Mouse (Mus musculus): ENCODE measurements around the gene Rtbdn. TPM values are rescaled to one million over a fixed set of nuclear protein-coding genes. Genes with fewer than 3 reads are reported as not detected.
A peak's percentile ranks its signal among the peaks of the same experiment; 100 is the strongest.

Rtbdn gene
- polyA plus RNA-seq, 1 experiment from 2014 or later = 0.25 TPM

DNA sequence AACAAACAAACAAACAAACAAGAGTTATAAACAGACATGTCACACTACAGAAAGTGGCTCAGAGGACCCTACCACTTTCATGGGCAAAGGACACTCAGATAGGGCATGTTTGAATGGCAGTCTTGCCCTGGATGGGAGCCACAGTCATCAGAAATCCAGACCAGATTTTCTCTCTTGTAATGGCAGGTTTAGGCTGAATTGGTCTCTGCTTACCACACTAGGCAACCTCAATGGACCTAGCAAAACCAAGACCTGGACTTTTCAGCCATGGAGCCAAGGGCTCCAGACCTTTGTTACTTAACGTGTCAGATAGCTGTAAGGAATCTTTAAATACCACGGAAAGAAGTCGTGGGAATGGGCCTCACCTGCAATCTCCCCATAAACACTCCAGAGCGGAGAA is 3.1 kb upstream of the Rtbdn start:
- 23% methylated on average over 4 of the region's 4 CpGs for WGBS
- DNase-seq (ENCODE audit: low spot score) (no peak), ATAC-seq (ENCODE audit: insufficient read depth, low FRiP score, low TSS enrichment) (no peak)
- no peak overlapping the region for H3K9ac ChIP-seq (ENCODE audit: low read length)
- H3K9me3 ChIP-seq (ENCODE audit: control insufficient read depth, low read length) = no peaks in the 10 kb centered on the region
- H3K27me3 ChIP-seq (ENCODE audit: control insufficient read depth, insufficient read depth, low read length) = peaks cover 45% of the 10 kb centered on the region
- H3K4me3 ChIP-seq (ENCODE audit: low read depth, low read length) = no peak overlapping the region
- no peaks in the 10 kb centered on the region for H3K36me3 ChIP-seq (ENCODE audit: control insufficient read depth, insufficient read depth, low read length)
- no peak overlapping the region for H3K27ac ChIP-seq (ENCODE audit: low read depth, low read length)
- no peak overlapping the region for H3K4me2 ChIP-seq (ENCODE audit: low read depth)
- peaks cover 8% of the 10 kb centered on the region; the same call in 1 of the 2 replicates for H3K4me1 ChIP-seq (ENCODE audit: control insufficient read depth, insufficient read depth, low read length)

DNA sequence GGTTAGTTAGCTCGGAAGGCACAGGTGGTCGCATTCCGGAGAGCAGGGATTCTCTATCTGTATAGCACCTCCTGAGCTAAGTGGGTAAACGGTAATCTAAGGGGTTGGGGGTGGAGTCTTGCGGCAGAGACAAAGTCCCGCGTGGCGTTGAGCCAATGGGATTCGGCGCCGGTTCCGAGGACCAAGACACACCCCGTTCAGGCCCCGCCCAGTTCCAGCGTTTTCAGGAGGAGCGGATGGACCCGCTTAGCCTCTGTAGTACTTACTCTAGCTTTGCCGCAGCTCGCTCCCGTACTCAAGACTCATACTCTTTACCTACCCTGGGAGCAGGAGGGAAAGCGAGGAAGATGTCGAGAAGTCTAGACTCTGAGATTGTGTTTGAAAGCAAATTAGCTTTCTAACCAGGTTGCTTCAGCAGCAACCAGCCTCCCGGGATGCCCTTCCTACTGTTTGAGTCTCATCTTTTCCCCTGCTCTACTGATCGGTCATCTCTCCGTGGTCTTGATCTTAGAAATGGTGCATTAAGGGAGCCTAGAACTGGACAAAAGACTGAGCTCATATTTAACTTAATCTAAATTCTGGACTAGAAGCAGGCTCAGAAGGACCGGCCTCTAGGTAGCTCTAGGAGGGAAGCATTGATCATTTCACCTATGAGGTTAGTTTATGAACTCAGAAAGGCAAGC is 2.2 kb upstream of the Rtbdn start:
- WGBS = 4% methylated on average over 26 of the region's 26 CpGs
- ATAC-seq (ENCODE audit: insufficient read depth, low FRiP score, low TSS enrichment) = peak; percentile 35; the same call in 1 of the 2 replicates

DNA sequence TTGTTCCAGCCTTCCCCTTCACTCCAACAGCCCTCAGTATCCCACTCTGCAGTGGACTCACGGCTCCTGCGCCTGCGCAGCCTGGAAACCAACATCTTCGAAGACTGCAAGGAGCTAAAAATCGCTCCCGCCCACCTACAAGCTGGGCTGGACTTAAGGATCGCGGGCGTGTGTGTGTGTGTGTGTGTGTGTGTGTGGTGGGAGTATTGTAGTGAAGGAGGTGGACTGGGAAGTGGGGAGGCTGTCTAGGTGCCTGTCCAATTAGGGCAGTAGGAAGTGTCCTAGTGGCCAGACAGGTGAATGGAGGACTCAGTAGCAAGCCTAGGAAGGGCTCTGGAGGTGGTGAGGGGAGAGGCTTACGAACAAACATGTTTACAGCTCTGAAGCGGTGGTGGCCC is 1.6 kb upstream of the Rtbdn start:
- DNase-seq (ENCODE audit: low spot score) (no peak), ATAC-seq (ENCODE audit: insufficient read depth, low FRiP score, low TSS enrichment) (peak; percentile 46)
- H3K9ac ChIP-seq (ENCODE audit: low read length) = no peak overlapping the region
- H3K4me1 ChIP-seq (ENCODE audit: control insufficient read depth, insufficient read depth, low read length) = peaks cover 8% of the 10 kb centered on the region; the same call in 1 of the 2 replicates
- H3K36me3 ChIP-seq (ENCODE audit: control insufficient read depth, insufficient read depth, low read length) = no peaks in the 10 kb centered on the region
- no peak overlapping the region for H3K27ac ChIP-seq (ENCODE audit: low read depth, low read length)
- WGBS = 3% methylated on average over 11 of the region's 11 CpGs
- H3K4me2 ChIP-seq (ENCODE audit: low read depth) = peak overlapping the region; percentile 93
- H3K4me3 ChIP-seq (ENCODE audit: low read depth, low read length) = peak overlapping the region; percentile 56
- H3K9me3 ChIP-seq (ENCODE audit: control insufficient read depth, low read length) = no peaks in the 10 kb centered on the region
- H3K27me3 ChIP-seq (ENCODE audit: control insufficient read depth, insufficient read depth, low read length) = peaks cover 55% of the 10 kb centered on the region

More for the DNA sequence above, 2.2 kb upstream of the Rtbdn start:
- peaks cover 49% of the 10 kb centered on the region for H3K27me3 ChIP-seq (ENCODE audit: control insufficient read depth, insufficient read depth, low read length)
- no peaks in the 10 kb centered on the region for H3K36me3 ChIP-seq (ENCODE audit: control insufficient read depth, insufficient read depth, low read length)
- H3K27ac ChIP-seq (ENCODE audit: low read depth, low read length) = no peak overlapping the region
- DNase-seq (ENCODE audit: low spot score) = peak; percentile 71
- H3K4me1 ChIP-seq (ENCODE audit: control insufficient read depth, insufficient read depth, low read length) = peaks cover 8% of the 10 kb centered on the region; the same call in 1 of the 2 replicates
- no peak overlapping the region for H3K9ac ChIP-seq (ENCODE audit: low read length)
- peak overlapping the region; percentile 30 for H3K4me2 ChIP-seq (ENCODE audit: low read depth)
- H3K4me3 ChIP-seq (ENCODE audit: low read depth, low read length) = peak overlapping the region; percentile 15; the same call in 1 of the 2 replicates
- H3K9me3 ChIP-seq (ENCODE audit: control insufficient read depth, low read length) = no peaks in the 10 kb centered on the region

GRCm38 (mm10) chr8:84945633-84946527 is 911 bp upstream of the Rtbdn start:
- peak; percentile 56 for ATAC-seq (ENCODE audit: insufficient read depth, low FRiP score, low TSS enrichment)
- peak overlapping the region; percentile 57 for H3K9ac ChIP-seq (ENCODE audit: low read length)
- peak overlapping the region; percentile 56 for H3K4me3 ChIP-seq (ENCODE audit: low read depth, low read length)
- H3K9me3 ChIP-seq (ENCODE audit: control insufficient read depth, low read length) = no peaks in the 10 kb centered on the region
- DNase-seq (ENCODE audit: low spot score) = peak; percentile 80
- no peak overlapping the region for H3K27ac ChIP-seq (ENCODE audit: low read depth, low read length)
- H3K36me3 ChIP-seq (ENCODE audit: control insufficient read depth, insufficient read depth, low read length) = no peaks in the 10 kb centered on the region
- WGBS = 1% methylated on average over 38 of the region's 67 CpGs
- peak overlapping the region; percentile 93 for H3K4me2 ChIP-seq (ENCODE audit: low read depth)
- peaks cover 60% of the 10 kb centered on the region for H3K27me3 ChIP-seq (ENCODE audit: control insufficient read depth, insufficient read depth, low read length)
- peaks cover 8% of the 10 kb centered on the region; the same call in 1 of the 2 replicates for H3K4me1 ChIP-seq (ENCODE audit: control insufficient read depth, insufficient read depth, low read length)

DNA sequence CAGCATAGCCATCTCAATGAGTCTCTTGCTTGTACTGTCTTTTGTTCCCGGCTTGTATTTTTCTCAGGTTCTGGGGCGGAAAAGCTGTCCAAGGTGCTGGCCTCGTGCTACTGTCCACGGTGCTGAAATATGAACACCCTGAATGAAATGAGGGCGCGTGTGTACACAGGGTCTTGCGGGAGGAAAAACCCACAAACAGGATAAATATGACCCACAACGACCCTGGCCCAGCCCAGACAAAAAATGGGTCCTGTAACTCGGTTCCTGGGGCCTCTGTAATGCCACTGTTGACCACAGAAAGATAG is 402 bp downstream of the Rtbdn start:
- 16% methylated on average over 9 of the region's 9 CpGs for WGBS
- no peaks in the 10 kb centered on the region for H3K9me3 ChIP-seq (ENCODE audit: control insufficient read depth, low read length)
- no peak overlapping the region for H3K4me2 ChIP-seq (ENCODE audit: low read depth)
- peaks cover 8% of the 10 kb centered on the region; the same call in 1 of the 2 replicates for H3K4me1 ChIP-seq (ENCODE audit: control insufficient read depth, insufficient read depth, low read length)
- ATAC-seq (ENCODE audit: insufficient read depth, low FRiP score, low TSS enrichment) (no peak; the same call in 1 of the 2 replicates), DNase-seq (ENCODE audit: low spot score) (peak; percentile 63)
- H3K27ac ChIP-seq (ENCODE audit: low read depth, low read length) = no peak overlapping the region
- peaks cover 67% of the 10 kb centered on the region for H3K27me3 ChIP-seq (ENCODE audit: control insufficient read depth, insufficient read depth, low read length)
- no peak overlapping the region for H3K4me3 ChIP-seq (ENCODE audit: low read depth, low read length)
- no peak overlapping the region for H3K9ac ChIP-seq (ENCODE audit: low read length)
- H3K36me3 ChIP-seq (ENCODE audit: control insufficient read depth, insufficient read depth, low read length) = no peaks in the 10 kb centered on the region

DNA sequence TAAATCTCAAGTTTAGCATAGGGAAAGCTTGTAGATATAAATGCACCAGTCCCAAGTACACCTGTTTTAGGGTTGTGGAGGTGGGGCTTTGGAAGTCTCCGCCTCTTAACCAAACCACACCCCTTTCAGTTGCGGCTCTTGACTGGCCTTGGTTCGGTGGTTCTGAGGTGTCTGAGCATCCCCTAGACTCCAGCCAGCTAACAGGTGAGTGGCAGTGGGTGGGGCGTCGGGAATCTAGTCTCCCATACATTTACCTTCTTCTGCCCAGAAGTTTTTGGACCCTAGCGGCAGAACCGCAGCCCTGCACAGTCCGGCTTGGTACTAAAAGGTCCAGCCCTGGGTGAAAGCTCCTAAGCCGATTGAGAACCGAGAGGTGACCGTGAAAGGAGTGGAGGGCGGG is 3.0 kb downstream of the Rtbdn start:
- H3K4me2 ChIP-seq (ENCODE audit: low read depth) = no peak overlapping the region
- peaks cover 51% of the 10 kb centered on the region for H3K27me3 ChIP-seq (ENCODE audit: control insufficient read depth, insufficient read depth, low read length)
- no peak overlapping the region for H3K4me3 ChIP-seq (ENCODE audit: low read depth, low read length)
- DNase-seq (ENCODE audit: low spot score) (no peak), ATAC-seq (ENCODE audit: insufficient read depth, low FRiP score, low TSS enrichment) (no peak)
- H3K36me3 ChIP-seq (ENCODE audit: control insufficient read depth, insufficient read depth, low read length) = no peaks in the 10 kb centered on the region
- no peak overlapping the region for H3K9ac ChIP-seq (ENCODE audit: low read length)
- H3K9me3 ChIP-seq (ENCODE audit: control insufficient read depth, low read length) = no peaks in the 10 kb centered on the region
- 20% methylated on average over 12 of the region's 12 CpGs for WGBS
- H3K4me1 ChIP-seq (ENCODE audit: control insufficient read depth, insufficient read depth, low read length) = peaks cover 6% of the 10 kb centered on the region; the same call in 1 of the 2 replicates
- H3K27ac ChIP-seq (ENCODE audit: low read depth, low read length) = no peak overlapping the region

GRCm38 (mm10) chr8:84952612-84953255 is 5.9 kb downstream of the Rtbdn start:
- Histone ChIP-seq H3K4me2 (ENCODE audit: low read depth) (no peak overlapping the region), H3K9me3 (ENCODE audit: control insufficient read depth, low read length) (no peaks in the 10 kb centered on the region), H3K9ac (ENCODE audit: low read length) (no peak overlapping the region), H3K27ac (ENCODE audit: low read depth, low read length) (no peak overlapping the region), H3K36me3 (ENCODE audit: control insufficient read depth, insufficient read depth, low read length) (no peaks in the 10 kb centered on the region), H3K4me3 (ENCODE audit: low read depth, low read length) (no peak overlapping the region), H3K4me1 (ENCODE audit: control insufficient read depth, insufficient read depth, low read length) (no peaks in the 10 kb centered on the region), H3K27me3 (ENCODE audit: control insufficient read depth, insufficient read depth, low read length) (peaks cover 25% of the 10 kb centered on the region)
- no peak for ATAC-seq (ENCODE audit: insufficient read depth, low FRiP score, low TSS enrichment)
- 8% methylated on average over 18 of the region's 18 CpGs for WGBS
- DNase-seq (ENCODE audit: low spot score) = no peak

- H3K27ac ChIP-seq (ENCODE audit: low read depth, low read length) = no peak overlapping the region
- H3K4me3 ChIP-seq (ENCODE audit: low read depth, low read length) = no peak overlapping the region
- no peaks in the 10 kb centered on the region for H3K9me3 ChIP-seq (ENCODE audit: control insufficient read depth, low read length)
- 53% methylated on average over 2 of the region's 2 CpGs for WGBS
- DNase-seq (ENCODE audit: low spot score) = peak; percentile 74
- no peak overlapping the region for H3K4me2 ChIP-seq (ENCODE audit: low read depth)
- no peaks in the 10 kb centered on the region for H3K4me1 ChIP-seq (ENCODE audit: control insufficient read depth, insufficient read depth, low read length)
- H3K9ac ChIP-seq (ENCODE audit: low read length) = no peak overlapping the region
- ATAC-seq (ENCODE audit: insufficient read depth, low FRiP score, low TSS enrichment) = no peak
- H3K27me3 ChIP-seq (ENCODE audit: control insufficient read depth, insufficient read depth, low read length) = 0 out of 2 replicates have a peak, but pooled peaks cover 4% of the 10 kb centered on the region
- H3K36me3 ChIP-seq (ENCODE audit: control insufficient read depth, insufficient read depth, low read length) = no peaks in the 10 kb centered on the region
These were observed 10.0 kb downstream of the Rtbdn start for GRCm38 (mm10) chr8:84956768-84957167.

All from neural tube, embryonic 11.5 days (tissue).